Mouse (Mus musculus): ENCODE measurements around the gene Naa16.

Naa16 gene

DNA sequence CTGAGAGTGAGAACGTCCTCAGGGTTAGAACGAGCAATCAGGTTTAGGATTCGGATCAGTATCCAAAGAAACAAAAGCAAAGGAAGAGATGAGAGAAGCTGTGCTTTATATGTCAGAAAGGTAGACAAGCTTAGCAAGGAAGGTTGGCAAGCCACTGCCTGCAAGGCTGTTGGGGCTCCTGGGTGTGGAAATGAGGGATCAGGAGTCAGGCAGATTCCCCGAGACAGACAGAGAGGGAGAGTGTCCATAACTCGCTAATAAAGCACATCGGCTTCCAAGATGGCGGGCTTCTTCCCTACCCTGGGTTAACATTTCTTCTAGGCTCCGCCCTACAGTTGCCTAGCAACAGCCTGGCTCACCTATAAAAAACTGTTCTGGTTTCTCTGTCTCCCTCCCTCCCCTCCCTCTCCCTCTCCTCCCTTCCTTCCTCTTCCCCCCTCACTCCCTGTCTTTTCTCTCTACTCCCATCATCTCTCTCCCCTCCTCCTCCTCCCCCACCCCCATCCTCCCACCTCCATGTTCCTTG, 114.6 kb downstream of the Naa16 start:
- DNase-seq (ENCODE audit: low spot score in 2 of 2), result no peak

DNA sequence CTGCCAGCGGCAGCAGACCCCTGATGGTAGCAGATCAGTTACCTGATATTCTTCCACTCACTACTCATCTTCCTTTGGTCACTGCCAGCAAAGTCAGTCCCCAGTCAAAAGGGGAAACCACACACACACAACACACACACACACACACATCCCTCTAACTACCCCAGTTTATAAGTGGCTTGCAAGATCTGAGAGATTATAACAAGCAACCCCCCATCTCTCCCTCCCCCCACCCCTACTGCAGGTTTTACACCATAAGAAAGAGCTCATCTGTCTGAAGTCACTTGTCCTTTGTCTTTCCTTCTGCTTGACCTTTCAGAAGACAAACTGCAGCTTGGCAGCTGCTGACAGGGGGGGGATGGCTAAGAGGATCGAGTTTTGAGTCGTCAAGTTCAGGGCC, 115.1 kb downstream of the Naa16 start:
- DNase-seq (ENCODE audit: low spot score in 2 of 2), result no peak

Data from frontal cortex, postnatal 25 days (tissue).